Mouse (Mus musculus) cerebellum, adult 2 months (tissue): ENCODE results near the gene Lman1l.

Experiments
- CTCF ChIP-seq: fragments of 200-500 bp; IDR thresholded peaks from 2 replicates; pipeline ENCODE4 v1.5.1; 2011; ENCODE audit warnings: low read depth, mild to moderate bottlenecking, control low read depth, low read length, moderate library complexity, borderline replicate concordance; ENCODE audit not compliant: insufficient read depth
- POLR2A ChIP-seq: fragments of 200-500 bp; IDR thresholded peaks from 2 replicates; pipeline ENCODE4 v1.6.1; 2011; ENCODE audit warnings: low read length, control low read depth, borderline replicate concordance; ENCODE audit not compliant: insufficient read depth

GRCm38 (mm10) chr9:57604875-57605274 lies 15.7 kb downstream of the Lman1l start:
- TF ChIP-seq CTCF (no peak), POLR2A (no peak)
